Mouse (Mus musculus) spleen, adult 2 months (tissue): ENCODE measurements at regions not wholly inside any gene's neighbourhood (a gene's known extent, or its start where the extent isn't known, plus 50 kb on each side); places are given as distances from the start of the nearest gene placed in this dataset.
"Not testable (repeated sequence)": the region's sequence is repeated elsewhere in the genome, so short reads cannot be mapped to it uniquely, and the experiment has no call there.

Experiments
- DNase-seq, 2 experiments: peaks; one replicate each; pipeline versions ENCODE4 v3.0.0 to v3.0.0-alpha.2; 2012 to 2021; ENCODE audit warnings: low spot score in 2 of 2, low read depth in 1 of 2
- H3K27ac ChIP-seq: fragments of 200-500 bp; 2 replicates; pipeline ENCODE4 v1.5.1; 2012; ENCODE audit warnings: low read length, inconsistent platforms; ENCODE audit not compliant: insufficient read depth
- H3K27me3 ChIP-seq: fragments of 200-500 bp; 2 replicates; pipeline ENCODE4 v1.6.1; 2012; ENCODE audit warnings: mild to moderate bottlenecking, moderate library complexity, low read length, inconsistent platforms; ENCODE audit not compliant: control insufficient read depth, insufficient read depth
- H3K36me3 ChIP-seq: fragments of 200-500 bp; 2 replicates; pipeline ENCODE4 v1.6.1; 2012; ENCODE audit warnings: mild to moderate bottlenecking, low read length, inconsistent platforms; ENCODE audit not compliant: control insufficient read depth, insufficient read depth
- H3K4me1 ChIP-seq: fragments of 200-500 bp; 2 replicates; pipeline ENCODE4 v1.6.1; 2011; ENCODE audit warnings: inconsistent platforms; ENCODE audit not compliant: control insufficient read depth, insufficient read depth, insufficient read length
- H3K4me3 ChIP-seq: fragments of 200-500 bp; 2 replicates; pipeline ENCODE4 v1.5.1; 2011; ENCODE audit warnings: mild to moderate bottlenecking, inconsistent platforms; ENCODE audit not compliant: insufficient read depth, insufficient read length; ENCODE audit errors: extremely low read depth
- CTCF ChIP-seq: fragments of 200-500 bp; IDR thresholded peaks from 2 replicates; pipeline ENCODE4 v1.5.1; 2011; ENCODE audit warnings: mild to moderate bottlenecking, inconsistent platforms; ENCODE audit not compliant: insufficient read depth, insufficient read length, insufficient replicate concordance; ENCODE audit errors: extremely low read depth
- WGBS: fragments of 180-500 bp; shearing (Covaris S2); methylation state at CpG from one replicate; pipeline ENCODE4 v1.1.7; 2018; 5-methylcytosine and 5-hydroxymethylcytosine counted together

DNA sequence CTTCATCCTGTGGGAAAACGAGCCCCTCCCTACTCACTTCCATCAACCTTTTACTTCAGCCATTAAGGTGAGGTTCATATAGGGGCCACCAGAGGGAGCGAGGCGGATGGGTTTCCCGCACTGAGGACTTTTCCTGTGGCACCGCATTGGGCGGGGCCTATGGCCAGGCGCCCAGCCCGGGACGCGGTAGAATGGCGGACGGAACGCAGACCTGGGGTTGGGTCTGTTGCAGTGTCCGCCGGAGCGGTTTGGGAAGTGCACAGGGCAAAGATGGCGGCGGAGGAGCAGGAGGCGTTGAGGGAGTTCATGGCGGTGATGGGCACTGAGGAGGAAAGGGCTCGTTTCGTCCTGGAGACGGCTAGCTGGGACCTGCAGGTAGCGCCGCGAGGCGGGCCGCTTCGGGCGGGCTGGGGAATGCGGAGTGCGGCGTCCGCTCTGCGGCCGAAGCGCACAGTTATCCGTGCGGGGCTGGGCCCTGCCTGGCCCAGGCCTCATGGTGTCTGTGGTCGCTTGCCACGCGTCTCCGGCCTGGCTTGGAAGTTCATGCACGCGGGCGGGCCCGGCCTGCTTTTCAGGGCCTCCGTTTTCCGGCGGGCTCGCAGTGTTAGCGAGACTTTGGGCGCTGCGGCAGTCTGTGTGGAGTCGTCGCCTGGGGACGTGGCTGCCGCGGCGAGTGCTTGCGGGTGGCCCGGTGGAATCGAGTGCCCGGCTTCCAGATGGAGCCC lies 64.5 kb upstream of the Gm21119 start:
- peak; percentile 4 to 78 for DNase-seq
- peak overlapping the region; percentile 61 for H3K4me3 ChIP-seq
- not testable (repeated sequence) for H3K36me3 ChIP-seq, H3K4me1 ChIP-seq, H3K27me3 ChIP-seq
- TF ChIP-seq CTCF: 0 out of 2 replicates have a peak, but pooled peaks have one; percentile 12
- 0 out of 2 replicates have a peak overlapping the region, but pooled peaks have one; percentile 35 for H3K27ac ChIP-seq
- WGBS: 8% methylated on average over 64 of the region's 64 CpGs

DNA sequence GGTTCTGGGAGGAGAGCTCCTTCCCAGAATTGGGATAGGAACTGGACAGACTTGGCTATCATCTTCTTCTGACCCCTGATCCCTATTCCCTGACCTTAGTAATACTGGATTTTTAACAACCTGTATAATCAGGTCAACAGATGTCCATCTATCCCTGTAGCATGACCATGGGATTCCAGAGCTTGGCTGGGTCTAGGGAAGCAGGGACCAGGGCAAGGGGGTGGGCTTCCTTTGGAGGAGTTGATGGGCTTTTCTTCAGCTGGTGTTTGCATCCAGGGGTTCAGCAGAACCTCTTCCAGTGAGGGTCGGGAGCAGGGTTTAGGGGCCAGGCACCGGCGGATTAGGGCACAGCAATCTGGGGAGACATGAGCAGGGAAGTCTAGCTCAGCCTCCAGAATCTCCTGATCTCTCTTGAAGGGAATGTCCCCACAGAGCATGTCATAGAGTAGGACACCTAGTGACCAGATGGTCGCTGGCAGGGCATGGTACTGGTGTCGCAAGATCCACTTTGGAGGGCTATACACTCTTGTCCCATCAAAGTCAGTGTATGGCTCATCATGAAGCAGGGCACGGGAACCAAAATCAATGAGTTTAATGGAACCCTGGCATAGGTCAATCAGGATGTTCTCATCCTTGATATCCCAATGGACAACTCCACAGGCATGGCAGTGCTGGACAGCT lies 58.1 kb upstream of the Gm21119 start:
- WGBS: no CpG with 5 or more reads among the region's 6 CpGs

DNA sequence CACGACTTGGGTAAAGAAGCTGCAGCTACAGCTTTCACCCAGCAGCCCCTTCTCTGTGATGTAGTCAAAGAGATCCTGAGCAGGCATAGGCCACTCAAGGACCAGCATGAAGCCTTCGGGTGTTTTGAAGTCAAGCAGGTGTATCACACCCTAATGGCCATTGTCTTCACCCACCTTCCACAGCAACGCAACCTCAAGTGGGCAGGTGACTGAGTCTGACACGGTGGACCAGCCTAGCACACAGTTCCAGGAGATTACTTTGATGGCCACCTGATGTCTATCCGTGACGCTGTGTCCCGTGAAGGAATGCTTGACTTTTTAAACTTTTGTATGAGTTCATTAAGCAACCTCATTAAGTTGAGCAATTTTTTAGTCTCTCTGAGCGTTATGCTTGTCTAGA lies 57.5 kb upstream of the Gm21119 start:
- not testable (repeated sequence) for H3K27me3 ChIP-seq, H3K4me1 ChIP-seq, DNase-seq, H3K27ac ChIP-seq, H3K4me3 ChIP-seq, H3K36me3 ChIP-seq
- WGBS: 82% methylated on average over 7 of the region's 8 CpGs

More for the DNA sequence above, 58.1 kb upstream of the Gm21119 start:
- not testable (repeated sequence) for H3K4me3 ChIP-seq, H3K36me3 ChIP-seq, H3K27me3 ChIP-seq, H3K27ac ChIP-seq, DNase-seq, H3K4me1 ChIP-seq

DNA sequence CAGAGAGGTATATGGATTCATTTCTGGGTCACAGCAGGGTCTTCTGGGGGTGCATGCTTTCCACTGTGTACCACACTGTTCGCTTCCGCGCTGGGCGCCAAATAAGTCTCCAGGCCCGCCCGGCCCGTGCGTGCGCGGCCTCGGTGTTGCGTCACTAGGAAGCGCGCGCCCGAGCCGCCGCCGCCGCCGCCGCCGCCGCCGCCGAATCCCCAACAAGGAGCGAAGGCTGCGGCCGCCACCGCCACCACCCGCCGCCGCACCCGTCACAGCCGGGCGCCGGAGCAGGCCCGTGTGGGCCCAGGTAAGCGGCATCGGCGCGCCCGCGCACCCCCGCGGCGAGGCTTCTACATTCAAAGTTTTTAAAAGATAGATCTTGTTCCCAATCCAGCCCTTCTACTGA lies 57.1 kb upstream of the Gm21119 start:
- H3K36me3 ChIP-seq, H3K4me3 ChIP-seq, H3K27me3 ChIP-seq, H3K4me1 ChIP-seq, H3K27ac ChIP-seq: not testable (repeated sequence)
- WGBS: 77% methylated on average over 47 of the region's 47 CpGs
- peak in 1 of 2 experiments; percentile 24 for DNase-seq
